Comparison of ENCODE assay signal across 9 mouse cellular contexts in genomic region chr2:19703020-19703613, GRCm38 (mm10). TPM values are rescaled to one million over a fixed set of nuclear protein-coding genes. Genes with fewer than 3 reads are reported as not detected.
DNase-seq lines count a peak whose midpoint lies in the region; ATAC-seq lines count a peak whose summit lies in the region.
"Had no signal": no experiment of that assay in that cellular context is flagged by ENCODE, and none has a peak within 500 bp of the region (broad histone marks: within the 10 kb centered on the region; RNA-seq: fewer than 3 reads in every experiment).

No protein-coding gene starts in this region.

- H3K27me3 ChIP-seq in heart, embryonic 10.5 days (ENCODE audit: insufficient read depth, poor library complexity, severe bottlenecking), result no peaks in the 10 kb centered on the region
- H3K27me3 ChIP-seq in kidney, embryonic 14.5 days (ENCODE audit: control insufficient read depth, insufficient read depth, low read length), result no peaks in the 10 kb centered on the region
- H3K27me3 ChIP-seq in midbrain, embryonic 13.5 days, result no peaks in the 10 kb centered on the region

- peaks cover 7% of the 10 kb centered on the region; the same call in 1 of the 2 replicates for H3K4me1 ChIP-seq in heart, embryonic 10.5 days
- no peaks in the 10 kb centered on the region for H3K4me1 ChIP-seq in kidney, embryonic 14.5 days (ENCODE audit: control insufficient read depth, insufficient read depth, low read length)
- H3K4me1 ChIP-seq in midbrain, embryonic 13.5 days (replicated peaks), result no peaks in the 10 kb centered on the region

- H3K4me2 ChIP-seq in kidney, embryonic 14.5 days (replicated peaks; ENCODE audit: low read depth, low read length), result no peak overlapping the region
- no peak overlapping the region for H3K4me2 ChIP-seq in midbrain, embryonic 13.5 days (replicated peaks)

- H3K9ac ChIP-seq in kidney, embryonic 14.5 days (ENCODE audit: low read depth, low read length), result no peak overlapping the region
- no peak overlapping the region for H3K9ac ChIP-seq in midbrain, embryonic 13.5 days (replicated peaks)

- peak overlapping the region; percentile 86 for H3K27ac ChIP-seq in heart, embryonic 10.5 days
- H3K27ac ChIP-seq in kidney, embryonic 14.5 days (ENCODE audit: low read depth, low read length), result no peak overlapping the region
- H3K27ac ChIP-seq in midbrain, embryonic 13.5 days, result no peak overlapping the region
- H3K27ac ChIP-seq: macrophage had no signal

- peak; percentile 25 to 71 for DNase-seq in layer of hippocampus, adult 18-20 months (ENCODE audit: low spot score in 2 of 2)
- DNase-seq in layer of hippocampus, adult 11-12 months (ENCODE audit: low spot score), result no peak
- peak; percentile 23 for DNase-seq in cerebellum, adult 11-12 months
- no peak for DNase-seq in heart, embryonic 10.5 days (ENCODE audit: low spot score)
- peak; percentile 64 for DNase-seq in lung, postnatal 25 days (ENCODE audit: low spot score)
- DNase-seq in urinary bladder, postnatal 10 days (ENCODE audit: low spot score), result no peak

- no peak for ATAC-seq in kidney, embryonic 14.5 days (ENCODE audit: low FRiP score, low TSS enrichment)
- ATAC-seq in midbrain, embryonic 13.5 days, result no peak

- H3K36me3 ChIP-seq in heart, embryonic 10.5 days, result no peaks in the 10 kb centered on the region
- H3K36me3 ChIP-seq in kidney, embryonic 14.5 days (ENCODE audit: control insufficient read depth, insufficient read depth, low read length), result no peaks in the 10 kb centered on the region
- no peaks in the 10 kb centered on the region for H3K36me3 ChIP-seq in midbrain, embryonic 13.5 days

- H3K9me3 ChIP-seq in heart, embryonic 10.5 days, result no peaks in the 10 kb centered on the region
- H3K9me3 ChIP-seq in kidney, embryonic 14.5 days (ENCODE audit: control insufficient read depth, low read length), result no peaks in the 10 kb centered on the region
- H3K9me3 ChIP-seq in midbrain, embryonic 13.5 days, result no peaks in the 10 kb centered on the region

- no peak overlapping the region for H3K4me3 ChIP-seq in heart, embryonic 10.5 days
- H3K4me3 ChIP-seq in kidney, embryonic 14.5 days (ENCODE audit: low read length), result no peak overlapping the region
- H3K4me3 ChIP-seq in midbrain, embryonic 13.5 days (replicated peaks), result no peak overlapping the region

RNA-seq across cellular contexts. Expression of gene Otud1, which starts 45.6 kb away (rescaled TPM):
- 10 to 100 TPM; 13.8 to 14.4 TPM for total RNA-seq in layer of hippocampus, adult 18-20 months (2021)
- polyA plus RNA-seq in heart, embryonic 10.5 days (2016; fragmentation: Nextera tagmentation; extraction: Ambion mirVana), result 3.1 and 4.1 TPM in 2 replicates
- 1.9 TPM in 2 replicates for polyA plus RNA-seq in kidney, embryonic 14.5 days (2014; fragmentation: Nextera tagmentation; extraction: Ambion mirVana)
- 0.82 and 0.92 TPM in 2 replicates for polyA plus RNA-seq in midbrain, embryonic 13.5 days (2015; fragmentation: Nextera tagmentation; extraction: Ambion mirVana)

Comparison
In these comparisons a context has a peak if more than half of its experiments do, and no peak if none do; other contexts are left out.
1. DNase-seq: peak in layer of hippocampus, adult 18-20 months (2 of 2), cerebellum, adult 11-12 months (single experiment) and lung, postnatal 25 days (single experiment); none in layer of hippocampus, adult 11-12 months (single experiment), heart, embryonic 10.5 days (single experiment) and urinary bladder, postnatal 10 days (single experiment).